Mouse (Mus musculus) cerebellum, postnatal 4 days (tissue): ENCODE results near the gene Pawr.

Source experiments
- DNase-seq, 2 experiments: peaks; one replicate each; pipeline ENCODE4 v3.0.0; 2022; ENCODE audit warnings: low spot score in 2 of 2, mixed read lengths in 1 of 2

Pawr gene

GRCm38 (mm10) chr10:108331784-108332561 lies at the start of gene Pawr:
TSS of gene Pawr (plus strand) at chr10:108332121.
- DNase-seq = peak; percentile 30 to 55

GRCm38 (mm10) chr10:108282351-108282750 lies 49.6 kb upstream of the Pawr start:
- no peak for DNase-seq

DNA sequence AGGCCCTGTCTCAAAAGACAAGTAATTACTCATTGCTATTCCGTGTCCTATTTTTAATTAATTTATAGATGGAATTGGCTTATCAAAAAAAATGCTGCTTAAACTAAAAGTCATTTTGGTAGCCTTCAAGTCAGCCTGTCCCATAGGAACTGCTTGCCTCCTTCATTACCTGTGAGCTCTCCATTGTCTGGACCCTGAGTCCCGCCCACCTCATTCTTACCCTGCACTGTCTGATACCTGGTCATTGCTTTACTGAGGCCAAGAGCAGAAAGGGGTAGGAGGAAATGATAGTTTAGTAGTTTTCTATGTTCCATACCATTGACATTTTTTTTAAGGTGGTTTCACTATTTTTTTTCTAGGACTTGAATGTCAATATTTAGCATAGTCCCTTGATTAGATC lies 48.5 kb upstream of the Pawr start:
- no peak for DNase-seq

DNA sequence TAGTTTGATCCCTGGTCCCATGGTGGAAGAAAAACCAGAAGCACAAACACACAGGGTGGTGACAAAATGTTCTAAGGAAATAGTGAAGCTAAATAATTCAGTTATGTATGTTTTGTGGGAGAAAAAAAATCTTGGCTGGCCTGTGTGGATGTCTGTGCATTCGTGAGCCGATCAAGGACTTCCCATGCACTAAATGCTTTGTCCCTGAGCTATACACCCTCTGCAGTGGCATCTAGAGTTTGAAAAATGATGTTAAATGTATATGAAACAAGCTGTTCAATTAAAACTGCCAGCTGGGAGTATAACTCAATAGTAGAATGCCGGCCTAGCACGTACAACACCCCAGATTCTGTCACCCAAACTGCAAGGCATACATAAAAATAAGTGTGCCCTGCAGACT lies 48.1 kb upstream of the Pawr start:
- no peak for DNase-seq

GRCm38 (mm10) chr10:108284445-108284844 lies 47.5 kb upstream of the Pawr start:
- no peak for DNase-seq

- no peak for DNase-seq
Observed at GRCm38 (mm10) chr10:108284977-108285376, 46.9 kb upstream of the Pawr start.

DNA sequence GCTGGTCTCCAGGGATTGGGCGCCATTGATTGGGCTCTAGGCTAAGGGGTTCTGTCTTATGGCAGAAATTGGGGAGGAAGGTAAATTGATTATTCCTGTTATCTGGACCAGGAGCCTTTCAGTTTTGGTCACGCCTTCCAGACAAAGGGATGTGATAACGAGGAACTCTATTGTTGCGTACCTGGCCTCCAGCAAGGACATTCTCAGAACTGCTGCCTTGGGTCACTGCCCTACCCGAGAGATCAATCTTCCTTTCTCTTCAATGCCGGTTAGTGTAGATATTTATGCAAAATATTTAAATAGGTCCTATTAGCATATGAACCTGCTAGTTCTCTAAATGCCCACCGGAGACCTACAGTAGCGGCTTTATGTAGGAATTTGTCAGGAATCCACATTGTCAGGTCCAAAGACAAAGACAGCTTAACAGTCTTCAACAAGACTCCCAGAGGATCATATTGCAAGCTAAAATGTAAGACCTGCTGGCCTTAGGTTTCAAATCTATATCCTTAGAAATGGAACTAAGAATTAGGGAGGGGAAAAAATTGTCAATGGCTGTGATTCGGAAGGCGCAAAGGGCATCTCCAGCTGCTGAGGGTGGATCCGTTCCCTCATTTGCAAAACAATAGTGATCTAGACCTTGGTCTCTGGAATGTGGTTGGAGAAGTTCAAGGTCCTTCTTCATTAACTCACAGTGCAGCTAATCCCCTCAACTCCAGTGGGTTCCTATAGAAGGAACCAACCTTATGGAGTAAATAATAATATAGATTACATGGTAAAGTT lies 45.1 kb upstream of the Pawr start:
- DNase-seq = no peak

GRCm38 (mm10) chr10:108287438-108287801 lies 44.5 kb upstream of the Pawr start:
- DNase-seq = no peak

DNA sequence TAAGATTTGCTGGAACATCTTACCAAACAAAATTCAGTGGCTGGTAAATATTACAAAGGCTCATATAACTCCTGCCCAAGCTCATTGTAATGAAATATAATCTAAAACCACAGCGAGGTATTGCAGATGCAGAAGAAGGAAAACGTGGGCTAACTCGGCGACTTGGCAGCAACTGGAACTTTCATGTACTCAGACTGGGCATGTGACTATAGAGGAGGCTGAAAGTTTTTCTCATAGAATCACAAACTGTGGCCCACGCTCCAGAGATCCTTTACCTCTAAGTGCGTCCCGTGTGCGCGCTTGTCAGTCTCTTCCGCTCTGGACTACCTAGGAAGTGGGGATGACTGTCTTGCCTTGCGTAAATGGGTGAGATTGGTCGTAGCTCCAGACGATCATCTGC lies 41.9 kb upstream of the Pawr start:
- no peak for DNase-seq

- no peak for DNase-seq
Observed at GRCm38 (mm10) chr10:108291688-108292471, 40.0 kb upstream of the Pawr start.

DNA sequence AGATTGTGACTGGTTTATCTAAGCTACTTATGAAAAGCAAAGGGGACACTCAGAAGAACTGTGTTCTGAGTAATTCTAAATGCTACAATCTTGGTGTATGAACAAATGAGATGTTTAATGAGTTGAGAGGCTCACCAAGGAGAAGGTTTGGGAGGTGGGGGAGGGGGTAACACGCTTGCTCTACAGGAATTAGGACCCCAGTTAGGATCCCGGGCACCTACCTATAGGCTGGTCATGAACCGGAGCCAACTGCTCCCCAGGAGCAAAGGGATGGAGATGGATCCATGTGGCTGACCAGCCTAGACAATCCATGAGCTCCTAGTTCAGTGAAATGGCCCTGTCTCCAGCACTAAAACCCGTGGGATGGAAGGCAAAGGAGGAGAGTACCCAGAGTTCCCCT lies 39.3 kb upstream of the Pawr start:
- DNase-seq = no peak

DNA sequence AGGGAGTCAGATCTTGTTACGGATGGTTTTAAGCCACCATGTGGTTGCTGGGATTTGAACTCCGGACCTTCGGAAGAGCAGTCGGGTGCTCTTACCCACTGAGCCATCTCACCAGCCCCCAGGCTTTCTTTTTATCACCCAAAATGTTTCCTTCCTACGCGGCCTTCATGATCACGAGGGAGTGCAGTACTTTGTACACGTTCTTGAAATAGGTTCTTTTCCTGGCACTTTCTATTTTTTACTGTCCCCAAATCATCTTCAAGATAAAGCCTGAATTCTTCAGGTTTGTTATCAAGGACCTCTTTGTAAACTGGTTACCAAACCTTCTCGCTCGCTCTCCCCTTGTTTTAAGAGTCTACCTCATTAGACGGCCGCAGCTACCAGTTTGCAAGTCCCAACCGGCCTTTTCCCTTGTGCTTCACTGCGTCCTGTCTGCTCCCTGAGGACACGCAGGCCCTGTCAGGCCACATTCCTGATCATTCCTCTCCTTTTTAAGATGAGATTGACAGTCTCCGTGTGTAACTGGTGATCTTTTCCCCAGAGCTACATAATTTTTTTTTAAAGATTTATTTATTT lies 38.2 kb upstream of the Pawr start:
- no peak for DNase-seq

DNA sequence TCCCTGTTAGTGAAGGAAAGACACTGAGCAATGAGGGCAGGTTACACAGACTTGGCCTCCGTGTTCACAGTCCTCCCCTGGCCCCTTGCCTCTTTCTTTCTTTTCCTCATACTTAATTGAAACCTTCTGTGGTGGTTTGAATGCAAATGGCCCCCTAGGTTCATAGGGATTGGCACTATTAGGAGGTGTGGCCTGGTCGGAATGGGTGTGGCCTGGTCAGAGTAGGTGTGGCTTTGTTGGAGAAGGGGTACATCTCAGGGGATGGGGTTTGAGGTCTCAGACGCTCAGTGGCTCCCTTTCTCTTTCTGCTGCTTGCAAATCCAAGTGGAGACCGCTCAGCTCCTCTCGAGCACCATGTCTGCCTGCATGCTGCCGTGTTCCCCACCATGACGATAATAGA lies 37.2 kb upstream of the Pawr start:
- no peak for DNase-seq

- DNase-seq = no peak
Observed at GRCm38 (mm10) chr10:108296446-108296845, 35.5 kb upstream of the Pawr start.

- DNase-seq = no peak
Observed at GRCm38 (mm10) chr10:108298261-108298660, 33.7 kb upstream of the Pawr start.

- DNase-seq = no peak
Observed at GRCm38 (mm10) chr10:108298841-108299545, 32.9 kb upstream of the Pawr start.

- DNase-seq = no peak
Observed at GRCm38 (mm10) chr10:108299828-108300227, 32.1 kb upstream of the Pawr start.

DNA sequence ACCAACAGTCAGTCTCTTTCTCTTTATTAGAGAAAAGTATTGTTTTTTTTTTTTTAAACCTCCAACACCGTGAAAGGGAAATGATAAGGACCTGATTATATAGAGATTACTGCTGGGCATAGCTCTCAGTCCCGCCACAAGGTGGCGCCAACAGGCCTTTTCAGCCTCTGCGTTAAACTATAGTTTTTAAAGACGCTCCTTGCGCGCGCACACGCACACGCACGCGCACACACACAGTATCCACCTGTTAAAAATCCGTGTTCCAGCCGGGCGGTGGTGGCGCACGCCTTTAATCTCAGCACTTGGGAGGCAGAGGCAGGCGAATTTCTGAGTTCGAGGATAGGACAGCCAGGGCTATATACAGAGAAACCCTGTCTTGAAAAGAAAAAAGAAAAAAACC lies 31.1 kb upstream of the Pawr start:
- DNase-seq = peak; percentile 59 to 77

DNA sequence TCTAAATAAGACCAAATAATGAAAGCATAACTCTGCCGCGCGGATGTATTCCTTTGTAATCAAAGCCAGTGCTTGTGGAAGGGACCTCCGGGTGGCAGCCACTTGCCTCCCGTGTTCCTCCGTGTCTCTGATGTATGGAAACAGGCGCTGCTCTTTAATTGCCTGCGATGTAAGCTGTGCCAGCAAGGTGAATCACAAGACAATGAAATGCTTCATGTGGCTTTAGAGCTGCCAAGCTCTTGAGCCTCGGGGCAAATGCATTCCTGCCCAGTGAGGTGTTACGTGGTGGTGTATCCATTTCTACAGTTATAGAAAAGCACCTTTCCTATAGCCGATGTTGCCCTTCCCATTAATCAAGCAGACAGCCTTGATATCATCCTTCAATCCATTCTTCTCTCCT lies 24.1 kb upstream of the Pawr start:
- DNase-seq = no peak

GRCm38 (mm10) chr10:108310195-108310594 lies 21.7 kb upstream of the Pawr start:
- no peak for DNase-seq

DNA sequence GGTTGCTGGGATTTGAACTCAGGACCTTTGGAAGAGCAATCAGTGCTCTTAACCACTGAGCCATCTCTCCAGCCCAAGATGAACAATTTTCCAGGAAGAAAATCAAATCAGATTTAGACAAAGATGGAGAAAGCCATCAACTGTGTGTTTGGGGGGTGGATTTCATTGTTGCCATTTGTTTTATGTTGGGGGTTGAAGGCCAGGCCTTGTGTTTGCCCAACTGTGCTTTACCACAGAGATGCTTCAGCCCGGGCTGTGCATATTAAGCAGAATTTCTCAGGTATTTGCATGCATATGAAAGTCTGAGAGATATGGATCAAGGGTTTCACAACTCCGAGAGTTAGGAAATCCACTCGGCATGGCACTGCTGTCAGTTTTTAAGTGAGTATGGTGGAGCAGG lies 20.5 kb upstream of the Pawr start:
- DNase-seq = no peak
